Mouse (Mus musculus): ENCODE data around the gene Rbfox3. TPM values are rescaled to one million over a fixed set of nuclear protein-coding genes. Genes with fewer than 3 reads are reported as not detected.

The Rbfox3 gene
- 0.28 and 0.36 TPM in 2 replicates for polyA plus RNA-seq (2015; fragmentation: Nextera tagmentation; extraction: Ambion mirVana)

- WGBS (ENCODE audit: insufficient replicate concordance), result 30% methylated on average over 4 of the region's 4 CpGs
- Histone ChIP-seq H3K4me3 (replicated peaks) (no peak within 1 kb of the TSS), H3K27me3 (peaks cover 59% of the 10 kb centered on the region), H3K9me3 (replicated peaks) (no peaks in the 10 kb centered on the region), H3K9ac (no peak within 1 kb of the TSS), H3K27ac (no peak within 1 kb of the TSS), H3K4me2 (no peak within 1 kb of the TSS), H3K36me3 (no peaks in the 10 kb centered on the region), H3K4me1 (replicated peaks) (no peaks in the 10 kb centered on the region)
- no peak for DNase-seq
- ATAC-seq (ENCODE audit: low read depth), result no peak
These were observed at the start of gene Rbfox3 for GRCm38 (mm10) chr11:118911307-118912070. Rbfox3 (minus strand) TSS chr11:118911597.

DNA sequence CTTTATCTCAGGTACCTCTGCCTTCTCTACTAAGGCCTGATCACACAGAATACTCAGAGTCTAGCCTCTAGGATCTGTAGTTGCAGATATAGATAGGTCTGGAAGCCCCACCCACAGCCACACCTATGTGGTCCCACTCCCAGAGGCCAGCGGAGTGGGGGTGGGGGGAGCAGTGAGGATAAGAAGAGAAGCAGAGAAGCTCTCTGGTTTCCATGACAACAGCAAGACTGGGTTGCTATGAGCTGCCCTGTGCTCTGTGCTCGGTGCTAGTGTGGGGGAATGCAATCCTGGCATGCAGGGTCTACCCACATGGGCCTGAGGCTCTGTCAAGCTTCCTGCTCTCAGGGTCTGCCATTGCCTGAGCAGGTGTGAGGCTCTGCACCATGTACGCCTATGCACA lies 49.3 kb upstream of the Rbfox3 start:
- no peak overlapping the region for H3K4me2 ChIP-seq
- no peaks in the 10 kb centered on the region for H3K4me1 ChIP-seq (replicated peaks)
- DNase-seq (no peak), ATAC-seq (ENCODE audit: low read depth) (no peak)
- no peaks in the 10 kb centered on the region for H3K9me3 ChIP-seq (replicated peaks)
- H3K9ac ChIP-seq, result no peak overlapping the region
- no peaks in the 10 kb centered on the region for H3K36me3 ChIP-seq
- WGBS (ENCODE audit: insufficient replicate concordance), result 44% methylated on average over 3 of the region's 3 CpGs
- no peak overlapping the region for H3K27ac ChIP-seq
- no peak overlapping the region for H3K4me3 ChIP-seq (replicated peaks)
- H3K27me3 ChIP-seq, result no peaks in the 10 kb centered on the region

GRCm38 (mm10) chr11:118957070-118957471 lies 45.7 kb upstream of the Rbfox3 start:
- no peaks in the 10 kb centered on the region for H3K4me1 ChIP-seq (replicated peaks)
- H3K36me3 ChIP-seq, result no peaks in the 10 kb centered on the region
- no peak overlapping the region for H3K9ac ChIP-seq
- no peak for ATAC-seq (ENCODE audit: low read depth)
- no peaks in the 10 kb centered on the region for H3K27me3 ChIP-seq
- 62% methylated on average over 14 of the region's 14 CpGs for WGBS (ENCODE audit: insufficient replicate concordance)
- H3K4me3 ChIP-seq (replicated peaks), result no peak overlapping the region
- H3K9me3 ChIP-seq (replicated peaks), result no peaks in the 10 kb centered on the region
- DNase-seq, result no peak
- H3K4me2 ChIP-seq, result no peak overlapping the region
- H3K27ac ChIP-seq, result no peak overlapping the region

DNA sequence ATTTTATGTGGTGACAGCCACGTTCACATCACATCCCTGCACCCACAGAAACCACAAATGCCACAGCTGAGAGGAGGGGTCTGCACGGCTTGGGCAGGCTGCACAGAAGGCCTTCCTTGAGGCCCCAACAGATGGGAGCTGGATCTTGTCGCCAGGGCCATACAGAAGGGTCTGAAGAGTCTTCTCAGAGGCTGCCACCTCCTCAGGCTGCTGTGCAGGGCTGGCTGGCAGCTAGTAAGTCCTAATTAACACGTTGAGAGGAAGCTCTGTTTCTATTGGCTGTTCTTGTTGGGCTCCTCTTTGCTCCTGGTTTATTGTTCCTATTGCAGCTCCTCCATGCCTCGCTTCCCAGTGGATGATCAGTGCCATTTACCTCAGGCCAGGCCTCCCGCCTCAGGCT lies 43.6 kb upstream of the Rbfox3 start:
- ATAC-seq (ENCODE audit: low read depth), result no peak

GRCm38 (mm10) chr11:118945868-118946267 lies 34.5 kb upstream of the Rbfox3 start:
- no peaks in the 10 kb centered on the region for H3K4me1 ChIP-seq (replicated peaks)
- DNase-seq (no peak), ATAC-seq (ENCODE audit: low read depth) (no peak)
- peaks cover 6% of the 10 kb centered on the region; the same call in 1 of the 2 replicates for H3K27me3 ChIP-seq
- no peak overlapping the region for H3K9ac ChIP-seq
- no peaks in the 10 kb centered on the region for H3K9me3 ChIP-seq (replicated peaks)
- no peak overlapping the region for H3K27ac ChIP-seq
- H3K4me3 ChIP-seq (replicated peaks), result no peak overlapping the region
- H3K36me3 ChIP-seq, result no peaks in the 10 kb centered on the region
- H3K4me2 ChIP-seq, result no peak overlapping the region
- WGBS (ENCODE audit: insufficient replicate concordance), result 69% methylated on average over 8 of the region's 8 CpGs

More for the DNA sequence above, 43.6 kb upstream of the Rbfox3 start:
- Histone ChIP-seq H3K9ac (no peak overlapping the region), H3K4me3 (replicated peaks) (no peak overlapping the region), H3K36me3 (no peaks in the 10 kb centered on the region), H3K27ac (no peak overlapping the region), H3K9me3 (replicated peaks) (no peaks in the 10 kb centered on the region), H3K4me1 (replicated peaks) (no peaks in the 10 kb centered on the region), H3K27me3 (no peaks in the 10 kb centered on the region), H3K4me2 (no peak overlapping the region)
- WGBS (ENCODE audit: insufficient replicate concordance), result 25% methylated on average over 6 of the region's 6 CpGs
- no peak for DNase-seq

- Histone ChIP-seq H3K9ac (no peak overlapping the region), H3K9me3 (replicated peaks) (no peaks in the 10 kb centered on the region), H3K4me1 (replicated peaks) (no peaks in the 10 kb centered on the region), H3K27ac (no peak overlapping the region), H3K36me3 (no peaks in the 10 kb centered on the region), H3K4me2 (no peak overlapping the region), H3K27me3 (peaks cover 6% of the 10 kb centered on the region; the same call in 1 of the 2 replicates), H3K4me3 (replicated peaks) (no peak overlapping the region)
- DNase-seq, result no peak
- ATAC-seq (ENCODE audit: low read depth), result no peak
- 36% methylated on average over 5 of the region's 5 CpGs for WGBS (ENCODE audit: insufficient replicate concordance)
These were observed 29.9 kb upstream of the Rbfox3 start for GRCm38 (mm10) chr11:118941268-118941667.

DNA sequence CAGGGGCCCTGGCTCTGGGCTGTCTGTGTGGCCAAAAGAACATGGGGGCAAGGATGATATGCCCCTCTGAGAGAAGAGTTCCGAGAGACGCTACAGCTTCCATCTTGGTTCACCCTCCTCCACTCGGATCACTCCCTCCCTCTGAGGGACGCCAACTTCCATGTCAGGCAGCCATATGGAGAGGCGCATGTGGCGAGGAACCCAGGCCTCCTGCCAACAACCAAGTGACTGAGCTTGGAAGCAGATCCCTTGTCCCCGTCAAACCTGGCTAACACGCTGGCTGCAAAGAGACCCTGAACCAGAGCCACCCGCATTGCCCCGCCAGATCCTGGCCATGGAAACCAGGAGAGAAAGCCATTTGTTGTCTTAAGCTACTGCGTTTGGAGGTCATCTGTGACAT lies 29.1 kb upstream of the Rbfox3 start:
- Histone ChIP-seq H3K27ac (no peak overlapping the region), H3K9ac (no peak overlapping the region), H3K36me3 (no peaks in the 10 kb centered on the region), H3K4me1 (replicated peaks) (no peaks in the 10 kb centered on the region), H3K27me3 (peaks cover 6% of the 10 kb centered on the region; the same call in 1 of the 2 replicates), H3K4me3 (replicated peaks) (no peak overlapping the region), H3K4me2 (no peak overlapping the region), H3K9me3 (replicated peaks) (no peaks in the 10 kb centered on the region)
- DNase-seq (no peak), ATAC-seq (ENCODE audit: low read depth) (no peak)
- whole genome bisulfite sequencing (ENCODE audit: insufficient replicate concordance), result 68% methylated on average over 11 of the region's 11 CpGs

DNA sequence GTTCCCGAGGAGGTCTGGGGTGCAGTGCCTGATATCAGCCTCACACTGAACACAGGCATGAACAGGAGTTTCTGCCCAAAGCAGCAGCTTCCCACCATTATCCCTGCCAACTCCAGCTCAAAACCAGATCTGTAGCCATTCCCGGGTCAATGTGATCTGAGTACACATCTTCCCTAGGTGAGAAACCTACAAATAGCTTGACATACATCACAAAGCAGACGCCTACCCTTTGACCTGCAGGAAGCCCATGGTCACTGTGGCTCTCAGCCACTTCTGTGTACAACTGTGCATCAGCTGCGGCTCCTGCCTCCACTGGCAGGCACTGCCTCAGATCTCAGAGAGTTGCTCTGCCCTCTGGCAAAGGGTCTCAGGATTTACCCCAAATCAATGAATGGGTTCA lies 28.3 kb upstream of the Rbfox3 start:
- Histone ChIP-seq H3K27ac (no peak overlapping the region), H3K4me2 (no peak overlapping the region), H3K36me3 (no peaks in the 10 kb centered on the region), H3K9me3 (replicated peaks) (no peaks in the 10 kb centered on the region), H3K27me3 (peaks cover 6% of the 10 kb centered on the region; the same call in 1 of the 2 replicates), H3K4me1 (replicated peaks) (no peaks in the 10 kb centered on the region), H3K4me3 (replicated peaks) (no peak overlapping the region), H3K9ac (no peak overlapping the region)
- DNase-seq (no peak), ATAC-seq (ENCODE audit: low read depth) (no peak)
- 67% methylated on average over 4 of the region's 4 CpGs for WGBS (ENCODE audit: insufficient replicate concordance)

GRCm38 (mm10) chr11:118934925-118935324 lies 23.5 kb upstream of the Rbfox3 start:
- ATAC-seq (ENCODE audit: low read depth), result no peak
- WGBS (ENCODE audit: insufficient replicate concordance), result 26% methylated on average over 1 of the region's 1 CpGs

GRCm38 (mm10) chr11:118927081-118927480 lies 15.7 kb upstream of the Rbfox3 start:
- ATAC-seq (ENCODE audit: low read depth), result no peak
- H3K9me3 ChIP-seq (replicated peaks), result no peaks in the 10 kb centered on the region
- no peak for DNase-seq
- no peaks in the 10 kb centered on the region for H3K27me3 ChIP-seq
- H3K4me3 ChIP-seq (replicated peaks), result no peak overlapping the region
- no peak overlapping the region for H3K4me2 ChIP-seq
- H3K4me1 ChIP-seq (replicated peaks), result no peaks in the 10 kb centered on the region
- H3K9ac ChIP-seq, result no peak overlapping the region
- no peaks in the 10 kb centered on the region for H3K36me3 ChIP-seq
- WGBS (ENCODE audit: insufficient replicate concordance), result 7% methylated on average over 5 of the region's 5 CpGs
- no peak overlapping the region for H3K27ac ChIP-seq

More at GRCm38 (mm10) chr11:118934925-118935324, 23.5 kb upstream of the Rbfox3 start:
- no peak overlapping the region for H3K4me2 ChIP-seq
- H3K36me3 ChIP-seq, result no peaks in the 10 kb centered on the region
- DNase-seq, result no peak
- no peak overlapping the region for H3K27ac ChIP-seq
- no peak overlapping the region for H3K9ac ChIP-seq
- no peak overlapping the region for H3K4me3 ChIP-seq (replicated peaks)
- no peaks in the 10 kb centered on the region for H3K4me1 ChIP-seq (replicated peaks)
- H3K9me3 ChIP-seq (replicated peaks), result no peaks in the 10 kb centered on the region
- no peaks in the 10 kb centered on the region for H3K27me3 ChIP-seq

DNA sequence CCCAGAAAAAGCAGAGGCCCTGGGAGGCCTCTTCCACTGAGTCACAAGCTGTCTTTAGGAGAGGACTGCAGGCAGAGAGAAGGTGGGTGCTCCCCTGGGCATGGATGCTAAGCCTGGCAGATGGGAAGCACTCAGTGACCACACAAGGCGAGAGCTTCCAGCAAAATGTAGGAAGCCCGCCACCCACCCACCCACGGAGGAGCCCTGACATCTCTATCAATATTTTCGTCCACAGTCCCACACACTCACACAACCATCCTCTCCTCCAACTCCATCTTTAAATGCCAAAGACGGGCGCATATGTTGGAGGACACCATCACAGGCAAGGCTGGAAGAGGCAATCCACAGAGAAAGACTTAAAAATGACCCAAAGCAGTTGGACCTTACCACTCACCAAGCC lies 10.5 kb upstream of the Rbfox3 start:
- WGBS (ENCODE audit: insufficient replicate concordance), result 64% methylated on average over 6 of the region's 6 CpGs
- Histone ChIP-seq H3K36me3 (no peaks in the 10 kb centered on the region), H3K27ac (no peak overlapping the region), H3K27me3 (no peaks in the 10 kb centered on the region), H3K4me3 (replicated peaks) (no peak overlapping the region), H3K4me1 (replicated peaks) (no peaks in the 10 kb centered on the region), H3K9ac (no peak overlapping the region), H3K9me3 (replicated peaks) (no peaks in the 10 kb centered on the region), H3K4me2 (no peak overlapping the region)
- no peak for DNase-seq
- no peak for ATAC-seq (ENCODE audit: low read depth)
